Mouse (Mus musculus) lung, postnatal 0 days (tissue): ENCODE data around the gene Xdh. TPM values are rescaled to one million over a fixed set of nuclear protein-coding genes. Genes with fewer than 3 reads are reported as not detected.

Experiments used
- ATAC-seq: fragments of 200-750 bp; cut with Nextera tagmentation; 2 replicates; pipeline ENCODE4 v1.8.0; 2017; ENCODE audit warnings: moderate library complexity
- DNase-seq: peaks from one replicate; pipeline ENCODE4 v3.0.0-alpha.2; 2016; ENCODE audit warnings: low spot score
- H3K27ac ChIP-seq: fragments of 300-500 bp; sonication (generic); 2 replicates; pipeline ENCODE4 v1.5.1; 2014; ENCODE audit warnings: antibody characterized with exemption, mild to moderate bottlenecking, low read length, mixed read lengths
- H3K27me3 ChIP-seq: fragments of 300-500 bp; sonication (generic); replicated peaks from 2 replicates; pipeline ENCODE4 v1.6.1; 2014; ENCODE audit warnings: low read length, mixed read lengths; ENCODE audit not compliant: insufficient read depth
- H3K36me3 ChIP-seq: fragments of 300-500 bp; sonication (generic); 2 replicates; pipeline ENCODE4 v1.6.1; 2014; ENCODE audit warnings: low read length, mixed read lengths; ENCODE audit not compliant: insufficient read depth
- H3K4me1 ChIP-seq: fragments of 300-500 bp; sonication (generic); 2 replicates; pipeline ENCODE4 v1.6.1; 2014; ENCODE audit warnings: antibody characterized with exemption, low read depth, low read length, mixed read lengths; ENCODE audit not compliant: insufficient read depth
- H3K4me2 ChIP-seq: fragments of 300-500 bp; sonication (generic); replicated peaks from 2 replicates; pipeline ENCODE4 v1.6.1; 2014; ENCODE audit warnings: low read depth, mild to moderate bottlenecking, low read length, moderate library complexity, mixed read lengths
- H3K4me3 ChIP-seq: fragments of 300-500 bp; sonication (generic); 2 replicates; pipeline ENCODE4 v1.5.1; 2014; ENCODE audit warnings: low read depth, low read length
- H3K9ac ChIP-seq: fragments of 300-500 bp; sonication (generic); replicated peaks from 2 replicates; pipeline ENCODE4 v1.6.1; 2014; ENCODE audit warnings: low read depth, mild to moderate bottlenecking
- H3K9me3 ChIP-seq: fragments of 300-500 bp; sonication (generic); 2 replicates; pipeline ENCODE4 v1.6.1; 2016; ENCODE audit warnings: low read length, mixed read lengths
- CTCF ChIP-seq: IDR thresholded peaks from 2 replicates; pipeline ENCODE4 v1.5.1; 2016; ENCODE audit warnings: antibody characterized with exemption, mild to moderate bottlenecking
- EP300 ChIP-seq: IDR thresholded peaks from 2 replicates; pipeline ENCODE4 v1.6.1; 2016; ENCODE audit warnings: antibody characterized with exemption, mild to moderate bottlenecking, control low read depth
- WGBS: fragments of 180-500 bp; shearing (Covaris S2); extraction: QIAGEN DNeasy Blood & Tissue Kit; methylation state at CpG from one replicate; pipeline ENCODE4 v1.1.7; 2014; 5-methylcytosine and 5-hydroxymethylcytosine counted together
- polyA plus RNA-seq: library from polyadenylated mRNA; unstranded; fragments of >200 nt; fragmentation: Nextera tagmentation; extraction: Ambion mirVana; gene quantifications from 2 replicates; pipeline ENCODE4 v1.2.1, GENCODE M21; 2015

The Xdh gene
- polyA plus RNA-seq, 1 experiment from 2014 or later: 34.0 TPM

GRCm38 (mm10) chr17:73903121-73903520 is 46.9 kb downstream of the Xdh start:
- Histone ChIP-seq H3K4me2 (no peak overlapping the region), H3K9ac (no peak overlapping the region), H3K36me3 (peaks cover 12% of the 10 kb centered on the region; the same call in 1 of the 2 replicates), H3K4me1 (no peaks in the 10 kb centered on the region), H3K4me3 (no peak overlapping the region), H3K27me3 (no peaks in the 10 kb centered on the region), H3K27ac (no peak overlapping the region), H3K9me3 (no peaks in the 10 kb centered on the region)
- no peak for TF ChIP-seq EP300
- TF ChIP-seq CTCF: no peak
- DNase-seq (no peak), ATAC-seq (no peak)
- 96% methylated on average over 1 of the region's 1 CpGs for WGBS

- H3K4me1 ChIP-seq: no peaks in the 10 kb centered on the region
- no peak overlapping the region for H3K4me2 ChIP-seq
- H3K27ac ChIP-seq: no peak overlapping the region
- ATAC-seq (no peak), DNase-seq (no peak)
- no peak for TF ChIP-seq CTCF
- TF ChIP-seq EP300: no peak
- H3K9ac ChIP-seq: no peak overlapping the region
- H3K36me3 ChIP-seq: peaks cover 13% of the 10 kb centered on the region; the same call in 1 of the 2 replicates
- H3K4me3 ChIP-seq: no peak overlapping the region
- no peaks in the 10 kb centered on the region for H3K27me3 ChIP-seq
- H3K9me3 ChIP-seq: no peaks in the 10 kb centered on the region
- 74% methylated on average over 5 of the region's 5 CpGs for WGBS
Measured at GRCm38 (mm10) chr17:73902234-73902636, 47.8 kb downstream of the Xdh start.

DNA sequence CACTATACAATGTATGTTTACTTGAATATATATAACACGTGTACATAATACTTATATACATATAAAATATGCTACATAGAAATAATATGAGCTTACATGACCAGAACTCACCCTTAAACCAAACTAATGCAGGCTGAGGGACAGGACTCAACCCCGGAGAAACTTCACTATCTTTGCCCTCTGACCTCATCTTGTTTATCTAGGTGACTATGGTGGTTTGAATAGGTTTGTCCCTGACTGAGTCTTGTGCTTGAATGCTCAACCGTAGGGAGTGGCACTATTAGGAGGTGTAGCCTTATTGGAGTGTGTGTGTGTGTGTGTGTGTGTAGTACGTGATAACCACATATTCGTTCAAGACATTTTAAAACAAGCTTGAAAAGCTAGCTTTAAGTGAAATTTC is 55.6 kb downstream of the Xdh start:
- Histone ChIP-seq H3K36me3 (peaks cover 27% of the 10 kb centered on the region), H3K4me3 (no peak overlapping the region), H3K27me3 (no peaks in the 10 kb centered on the region), H3K9ac (no peak overlapping the region), H3K27ac (no peak overlapping the region), H3K4me2 (no peak overlapping the region), H3K4me1 (no peaks in the 10 kb centered on the region), H3K9me3 (no peaks in the 10 kb centered on the region)
- no peak for DNase-seq
- TF ChIP-seq CTCF (no peak), EP300 (no peak)
- no peak for ATAC-seq
- WGBS: 69% methylated on average over 5 of the region's 5 CpGs

DNA sequence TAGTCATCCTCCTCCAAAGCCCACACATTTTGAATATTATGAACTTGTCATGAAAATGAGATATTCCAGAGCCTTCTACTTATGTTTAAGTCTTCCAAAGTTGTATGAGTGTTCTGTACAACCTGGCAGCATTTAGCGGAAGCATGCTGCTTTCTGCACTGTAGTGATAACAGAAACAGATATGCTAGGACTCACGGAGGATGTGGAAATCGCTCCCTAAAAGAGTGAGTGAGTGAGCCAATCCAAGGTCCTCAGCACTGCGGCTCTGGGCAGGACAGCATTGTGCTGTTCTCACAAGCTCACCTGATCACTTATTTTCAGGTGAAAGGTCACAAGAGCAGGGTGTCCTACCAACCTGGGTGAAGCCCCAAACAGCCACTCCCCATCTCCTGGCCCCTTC is 56.2 kb downstream of the Xdh start:
- ATAC-seq: no peak
- no peak for TF ChIP-seq CTCF
- TF ChIP-seq EP300: no peak
- DNase-seq: no peak

DNA sequence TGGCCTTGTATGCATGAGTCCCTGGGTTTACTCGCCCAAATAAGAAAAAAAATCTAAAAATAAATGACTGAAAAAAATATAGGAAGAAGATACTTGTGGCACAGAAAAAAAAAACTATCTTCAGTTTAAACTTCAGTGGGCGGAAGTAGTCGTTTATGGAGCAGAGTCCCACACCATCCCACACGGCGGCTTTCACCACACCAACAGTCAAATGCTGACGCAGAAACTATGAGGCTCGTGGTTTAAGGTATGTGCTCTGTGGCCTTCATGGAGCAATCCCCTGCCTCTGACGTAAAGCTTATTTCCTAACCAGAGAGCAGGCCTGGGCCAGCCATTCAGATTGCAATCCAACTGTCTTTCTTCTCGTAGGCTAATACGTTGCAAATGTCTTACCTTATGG is 56.8 kb downstream of the Xdh start:
- H3K4me1 ChIP-seq: no peaks in the 10 kb centered on the region
- no peak overlapping the region for H3K27ac ChIP-seq
- no peaks in the 10 kb centered on the region for H3K9me3 ChIP-seq
- H3K36me3 ChIP-seq: peaks cover 27% of the 10 kb centered on the region
- WGBS: 72% methylated on average over 10 of the region's 10 CpGs
- H3K4me2 ChIP-seq: no peak overlapping the region
- TF ChIP-seq EP300 (no peak; the same call in 1 of the 2 replicates), CTCF (no peak)
- no peak overlapping the region for H3K9ac ChIP-seq
- ATAC-seq (no peak), DNase-seq (peak; percentile 22)
- no peaks in the 10 kb centered on the region for H3K27me3 ChIP-seq
- H3K4me3 ChIP-seq: no peak overlapping the region

More for the DNA sequence above, 56.2 kb downstream of the Xdh start:
- no peaks in the 10 kb centered on the region for H3K27me3 ChIP-seq
- H3K4me2 ChIP-seq: no peak overlapping the region
- no peaks in the 10 kb centered on the region for H3K4me1 ChIP-seq
- WGBS: 78% methylated on average over 4 of the region's 4 CpGs
- H3K4me3 ChIP-seq: no peak overlapping the region
- no peak overlapping the region for H3K9ac ChIP-seq
- no peaks in the 10 kb centered on the region for H3K9me3 ChIP-seq
- no peak overlapping the region for H3K27ac ChIP-seq
- H3K36me3 ChIP-seq: peaks cover 27% of the 10 kb centered on the region

GRCm38 (mm10) chr17:73891590-73891989 is 58.4 kb downstream of the Xdh start:
- ATAC-seq (peak; percentile 30; the same call in 1 of the 2 replicates), DNase-seq (no peak)
- no peaks in the 10 kb centered on the region for H3K27me3 ChIP-seq
- no peaks in the 10 kb centered on the region for H3K9me3 ChIP-seq
- H3K4me1 ChIP-seq: no peaks in the 10 kb centered on the region
- no peak overlapping the region for H3K4me2 ChIP-seq
- WGBS: 65% methylated on average over 1 of the region's 1 CpGs
- H3K9ac ChIP-seq: no peak overlapping the region
- H3K36me3 ChIP-seq: peaks cover 14% of the 10 kb centered on the region
- no peak overlapping the region for H3K4me3 ChIP-seq
- TF ChIP-seq EP300 (no peak), CTCF (peak; percentile 68)
- no peak overlapping the region for H3K27ac ChIP-seq
